Mouse (Mus musculus) stomach, embryonic 15.5 days (tissue): ENCODE measurements at regions not wholly inside any gene's neighbourhood (a gene's known extent, or its start where the extent isn't known, plus 50 kb on each side); places are given as distances from the start of the nearest gene placed in this dataset.

Experiments
- ATAC-seq: fragments of 200-750 bp; cut with Nextera tagmentation; 2 replicates; pipeline ENCODE4 v1.8.0; 2017; ENCODE audit warnings: low read depth, moderate number of reproducible peaks, moderate TSS enrichment; ENCODE audit not compliant: insufficient read depth, low FRiP score
- H3K27ac ChIP-seq: fragments of 300-500 bp; sonication (generic); 2 replicates; pipeline ENCODE4 v1.5.1; 2015; ENCODE audit warnings: mild to moderate bottlenecking, inconsistent platforms
- H3K27me3 ChIP-seq: fragments of 300-500 bp; sonication (generic); replicated peaks from 2 replicates; pipeline ENCODE4 v1.6.1; 2015; ENCODE audit warnings: inconsistent platforms
- H3K36me3 ChIP-seq: fragments of 300-500 bp; sonication (generic); 2 replicates; pipeline ENCODE4 v1.6.1; 2015; ENCODE audit warnings: inconsistent platforms
- H3K4me1 ChIP-seq: fragments of 300-500 bp; sonication (generic); 2 replicates; pipeline ENCODE4 v1.6.1; 2015; ENCODE audit warnings: inconsistent platforms
- H3K4me2 ChIP-seq: fragments of 300-500 bp; sonication (generic); 2 replicates; pipeline ENCODE4 v1.6.1; 2015; ENCODE audit warnings: mild to moderate bottlenecking, inconsistent platforms
- H3K4me3 ChIP-seq: fragments of 300-500 bp; sonication (generic); replicated peaks from 2 replicates; pipeline ENCODE4 v1.5.1; 2015; ENCODE audit warnings: inconsistent platforms
- H3K9ac ChIP-seq: fragments of 300-500 bp; sonication (generic); 2 replicates; pipeline ENCODE4 v1.6.1; 2015; ENCODE audit warnings: inconsistent platforms
- H3K9me3 ChIP-seq: fragments of 300-500 bp; sonication (generic); 2 replicates; pipeline ENCODE4 v1.6.1; 2016; ENCODE audit warnings: inconsistent platforms
- WGBS: fragments of 180-500 bp; shearing (Covaris S2); methylation state at CpG from one replicate; pipeline ENCODE4 v1.1.7; 2015; 5-methylcytosine and 5-hydroxymethylcytosine counted together

GRCm38 (mm10) chr15:40032088-40032487, 102.1 kb upstream of the 9330182O14Rik start:
- no peak for ATAC-seq
- Histone ChIP-seq H3K4me1 (no peaks in the 10 kb centered on the region), H3K36me3 (no peaks in the 10 kb centered on the region), H3K27ac (no peak overlapping the region), H3K9ac (no peak overlapping the region), H3K9me3 (no peaks in the 10 kb centered on the region), H3K4me3 (no peak overlapping the region), H3K4me2 (no peak overlapping the region), H3K27me3 (no peaks in the 10 kb centered on the region)

GRCm38 (mm10) chr15:40036181-40036580, 98.0 kb upstream of the 9330182O14Rik start:
- WGBS = 59% methylated on average over 1 of the region's 1 CpGs
- H3K9me3 ChIP-seq = no peaks in the 10 kb centered on the region
- H3K4me2 ChIP-seq = no peak overlapping the region
- H3K4me3 ChIP-seq = no peak overlapping the region
- H3K27ac ChIP-seq = no peak overlapping the region
- no peaks in the 10 kb centered on the region for H3K27me3 ChIP-seq
- H3K4me1 ChIP-seq = no peaks in the 10 kb centered on the region
- ATAC-seq = no peak
- H3K36me3 ChIP-seq = no peaks in the 10 kb centered on the region
- H3K9ac ChIP-seq = no peak overlapping the region

GRCm38 (mm10) chr15:40037266-40037665, 96.9 kb upstream of the 9330182O14Rik start:
- H3K4me3 ChIP-seq = no peak overlapping the region
- no peaks in the 10 kb centered on the region for H3K36me3 ChIP-seq
- H3K9me3 ChIP-seq = no peaks in the 10 kb centered on the region
- 30% methylated on average over 7 of the region's 7 CpGs for WGBS
- no peaks in the 10 kb centered on the region for H3K27me3 ChIP-seq
- ATAC-seq = no peak
- no peak overlapping the region for H3K27ac ChIP-seq
- H3K9ac ChIP-seq = no peak overlapping the region
- no peak overlapping the region for H3K4me2 ChIP-seq
- no peaks in the 10 kb centered on the region for H3K4me1 ChIP-seq

- H3K27ac ChIP-seq = no peak overlapping the region
- H3K4me2 ChIP-seq = no peak overlapping the region
- no peak overlapping the region for H3K4me3 ChIP-seq
- 53% methylated on average over 5 of the region's 5 CpGs for WGBS
- ATAC-seq = no peak
- no peaks in the 10 kb centered on the region for H3K4me1 ChIP-seq
- H3K9me3 ChIP-seq = no peaks in the 10 kb centered on the region
- H3K9ac ChIP-seq = no peak overlapping the region
- H3K27me3 ChIP-seq = no peaks in the 10 kb centered on the region
- H3K36me3 ChIP-seq = no peaks in the 10 kb centered on the region
Observed at GRCm38 (mm10) chr15:40046219-40046618, 87.9 kb upstream of the 9330182O14Rik start.

- no peak overlapping the region for H3K9ac ChIP-seq
- no peak for ATAC-seq
- H3K36me3 ChIP-seq = no peaks in the 10 kb centered on the region
- H3K4me1 ChIP-seq = no peaks in the 10 kb centered on the region
- no peaks in the 10 kb centered on the region for H3K9me3 ChIP-seq
- no peak overlapping the region for H3K4me2 ChIP-seq
- H3K27me3 ChIP-seq = no peaks in the 10 kb centered on the region
- 76% methylated on average over 1 of the region's 1 CpGs for WGBS
- no peak overlapping the region for H3K27ac ChIP-seq
- no peak overlapping the region for H3K4me3 ChIP-seq
Observed at GRCm38 (mm10) chr15:40047100-40047499, 87.1 kb upstream of the 9330182O14Rik start.

GRCm38 (mm10) chr15:40068051-40068450, 66.1 kb upstream of the 9330182O14Rik start:
- Histone ChIP-seq H3K27me3 (no peaks in the 10 kb centered on the region), H3K9me3 (no peaks in the 10 kb centered on the region), H3K27ac (no peak overlapping the region), H3K4me2 (no peak overlapping the region), H3K4me3 (no peak overlapping the region), H3K4me1 (no peaks in the 10 kb centered on the region), H3K9ac (no peak overlapping the region), H3K36me3 (no peaks in the 10 kb centered on the region)
- ATAC-seq = no peak
- WGBS = 90% methylated on average over 2 of the region's 2 CpGs

- no peak overlapping the region for H3K4me2 ChIP-seq
- H3K36me3 ChIP-seq = no peaks in the 10 kb centered on the region
- no peak overlapping the region for H3K9ac ChIP-seq
- H3K27ac ChIP-seq = no peak overlapping the region
- ATAC-seq = no peak
- no peak overlapping the region for H3K4me3 ChIP-seq
- H3K4me1 ChIP-seq = no peaks in the 10 kb centered on the region
- WGBS = 48% methylated on average over 3 of the region's 3 CpGs
- no peaks in the 10 kb centered on the region for H3K9me3 ChIP-seq
- no peaks in the 10 kb centered on the region for H3K27me3 ChIP-seq
Observed at GRCm38 (mm10) chr15:40075334-40075893, 58.8 kb upstream of the 9330182O14Rik start.

GRCm38 (mm10) chr15:40079872-40080271, 54.3 kb upstream of the 9330182O14Rik start:
- no peak overlapping the region for H3K27ac ChIP-seq
- ATAC-seq = no peak
- 83% methylated on average over 6 of the region's 6 CpGs for WGBS

More at GRCm38 (mm10) chr15:40079872-40080271, 54.3 kb upstream of the 9330182O14Rik start:
- H3K4me2 ChIP-seq = no peak overlapping the region
- H3K4me1 ChIP-seq = no peaks in the 10 kb centered on the region
- no peak overlapping the region for H3K4me3 ChIP-seq
- no peaks in the 10 kb centered on the region for H3K36me3 ChIP-seq
- H3K9ac ChIP-seq = no peak overlapping the region
- H3K9me3 ChIP-seq = no peaks in the 10 kb centered on the region
- no peaks in the 10 kb centered on the region for H3K27me3 ChIP-seq
